Mouse (Mus musculus): Measurements from ENCODE around the gene Actr6. TPM values are rescaled to one million over a fixed set of nuclear protein-coding genes. Genes with fewer than 3 reads are reported as not detected.

Actr6 gene
- polyA plus RNA-seq, 1 experiment from 2014 or later, result 28.8 TPM

DNA sequence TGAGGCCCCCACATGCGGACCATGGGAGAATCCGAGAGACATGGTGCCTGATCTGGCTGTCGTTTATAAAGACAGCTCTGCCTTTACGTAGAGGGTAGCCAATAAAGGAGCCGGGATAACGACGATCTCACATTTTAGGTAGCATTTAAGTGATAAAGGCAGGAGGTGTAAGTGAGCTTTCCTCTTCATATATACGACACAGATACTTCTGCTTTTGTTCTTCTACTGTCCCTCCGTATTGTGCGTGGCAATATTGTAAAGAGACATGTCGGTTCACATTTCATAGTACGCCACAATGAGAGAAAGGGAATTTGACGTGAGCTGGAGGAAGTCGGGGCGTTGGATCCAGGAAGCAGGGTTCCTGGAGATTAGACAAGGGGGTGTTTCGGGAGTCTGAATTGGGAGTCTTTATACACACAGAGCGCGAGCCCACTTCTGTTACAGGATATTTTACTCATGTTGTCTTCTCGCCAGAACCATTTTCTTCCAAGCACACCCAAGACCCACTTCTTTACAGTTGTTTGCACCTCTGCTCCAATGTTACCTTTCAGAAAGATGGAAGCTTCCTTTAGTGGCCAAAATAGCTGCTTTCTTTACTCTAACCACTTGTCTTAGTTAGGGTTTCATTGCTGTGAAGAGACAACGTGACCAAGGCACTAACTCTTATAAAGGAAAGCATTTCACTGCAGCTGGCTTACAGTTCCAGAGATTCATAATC, 36.7 kb downstream of the Actr6 start:
- no peak for TF ChIP-seq CTCF (IDR thresholded peaks at IDR 0.05; ENCODE audit: low read depth)
- 69% methylated on average over 20 of the region's 20 CpGs for WGBS
- no peak overlapping the region for H3K9ac ChIP-seq
- no peaks in the 10 kb centered on the region for H3K9me3 ChIP-seq (ENCODE audit: low read depth, low read length)
- no peak overlapping the region for H3K4me2 ChIP-seq
- H3K27ac ChIP-seq (ENCODE audit: low read depth), result no peak overlapping the region
- DNase-seq, result no peak
- no peak overlapping the region for H3K4me3 ChIP-seq (ENCODE audit: low read depth, low read length)
- ATAC-seq (ENCODE audit: insufficient read depth), result no peak
- no peaks in the 10 kb centered on the region for H3K27me3 ChIP-seq (ENCODE audit: insufficient read depth, low read length)
- H3K4me1 ChIP-seq (ENCODE audit: insufficient read depth), result no peaks in the 10 kb centered on the region
- no peaks in the 10 kb centered on the region for H3K36me3 ChIP-seq (ENCODE audit: insufficient read depth)

DNA sequence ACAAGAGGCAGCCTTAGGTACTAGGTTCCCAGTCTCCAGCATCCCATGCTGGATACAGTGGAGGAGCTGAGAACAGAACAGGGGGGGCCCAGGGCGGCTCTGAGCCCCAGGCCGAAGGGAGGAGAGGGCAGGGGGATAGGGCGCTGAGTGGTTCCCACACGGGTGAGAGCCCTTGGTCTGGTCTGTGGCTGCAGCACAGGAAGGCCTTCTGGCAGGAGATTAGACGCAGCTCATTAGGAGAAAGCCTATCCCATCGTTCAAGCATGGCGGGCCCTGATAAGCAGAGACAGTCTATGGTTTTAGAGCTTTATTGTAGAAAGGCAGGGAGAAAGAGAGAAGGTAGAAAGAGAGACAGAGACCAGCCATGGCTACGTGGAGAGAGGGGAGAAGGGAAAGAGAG, 42.1 kb downstream of the Actr6 start:
- H3K4me1 ChIP-seq (ENCODE audit: insufficient read depth), result 0 out of 2 replicates have a peak, but pooled peaks cover 2% of the 10 kb centered on the region
- H3K27me3 ChIP-seq (ENCODE audit: insufficient read depth, low read length), result no peaks in the 10 kb centered on the region
- ATAC-seq (ENCODE audit: insufficient read depth), result no peak
- H3K36me3 ChIP-seq (ENCODE audit: insufficient read depth), result no peaks in the 10 kb centered on the region
- H3K4me2 ChIP-seq, result no peak overlapping the region
- no peak for TF ChIP-seq CTCF (IDR thresholded peaks at IDR 0.05; ENCODE audit: low read depth)
- H3K27ac ChIP-seq (ENCODE audit: low read depth), result no peak overlapping the region
- no peak overlapping the region for H3K4me3 ChIP-seq (ENCODE audit: low read depth, low read length)
- no peaks in the 10 kb centered on the region for H3K9me3 ChIP-seq (ENCODE audit: low read depth, low read length)
- DNase-seq, result no peak
- no peak overlapping the region for H3K9ac ChIP-seq
- 56% methylated on average over 8 of the region's 8 CpGs for WGBS

DNA sequence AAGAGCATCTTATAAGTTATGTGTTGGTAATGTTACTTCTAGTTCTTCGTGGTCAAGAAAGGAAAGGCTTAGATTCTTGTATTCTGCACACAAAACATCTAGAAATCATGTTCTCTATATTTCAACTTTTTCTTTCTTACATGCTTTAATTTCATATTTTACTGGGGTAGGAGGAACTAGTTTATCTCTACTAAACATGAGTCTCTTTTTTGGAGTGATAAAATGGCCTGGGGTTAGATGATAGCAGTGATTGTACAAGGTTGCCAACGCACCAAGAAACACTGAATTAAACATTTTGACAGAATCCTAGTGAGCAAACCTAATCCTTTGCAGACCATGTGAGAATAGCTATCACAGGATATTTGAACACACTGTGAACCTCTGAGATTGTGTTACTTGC, 44.6 kb downstream of the Actr6 start:
- H3K9ac ChIP-seq, result no peak overlapping the region
- H3K27me3 ChIP-seq (ENCODE audit: insufficient read depth, low read length), result no peaks in the 10 kb centered on the region
- TF ChIP-seq CTCF (IDR thresholded peaks at IDR 0.05; ENCODE audit: low read depth), result no peak
- no peak overlapping the region for H3K27ac ChIP-seq (ENCODE audit: low read depth)
- H3K9me3 ChIP-seq (ENCODE audit: low read depth, low read length), result no peaks in the 10 kb centered on the region
- ATAC-seq (ENCODE audit: insufficient read depth), result no peak
- 0 out of 2 replicates have a peak, but pooled peaks cover 4% of the 10 kb centered on the region for H3K4me1 ChIP-seq (ENCODE audit: insufficient read depth)
- no peak overlapping the region for H3K4me2 ChIP-seq
- no peak for DNase-seq
- no peak overlapping the region for H3K4me3 ChIP-seq (ENCODE audit: low read depth, low read length)
- 74% methylated on average over 2 of the region's 2 CpGs for WGBS
- no peaks in the 10 kb centered on the region for H3K36me3 ChIP-seq (ENCODE audit: insufficient read depth)

DNA sequence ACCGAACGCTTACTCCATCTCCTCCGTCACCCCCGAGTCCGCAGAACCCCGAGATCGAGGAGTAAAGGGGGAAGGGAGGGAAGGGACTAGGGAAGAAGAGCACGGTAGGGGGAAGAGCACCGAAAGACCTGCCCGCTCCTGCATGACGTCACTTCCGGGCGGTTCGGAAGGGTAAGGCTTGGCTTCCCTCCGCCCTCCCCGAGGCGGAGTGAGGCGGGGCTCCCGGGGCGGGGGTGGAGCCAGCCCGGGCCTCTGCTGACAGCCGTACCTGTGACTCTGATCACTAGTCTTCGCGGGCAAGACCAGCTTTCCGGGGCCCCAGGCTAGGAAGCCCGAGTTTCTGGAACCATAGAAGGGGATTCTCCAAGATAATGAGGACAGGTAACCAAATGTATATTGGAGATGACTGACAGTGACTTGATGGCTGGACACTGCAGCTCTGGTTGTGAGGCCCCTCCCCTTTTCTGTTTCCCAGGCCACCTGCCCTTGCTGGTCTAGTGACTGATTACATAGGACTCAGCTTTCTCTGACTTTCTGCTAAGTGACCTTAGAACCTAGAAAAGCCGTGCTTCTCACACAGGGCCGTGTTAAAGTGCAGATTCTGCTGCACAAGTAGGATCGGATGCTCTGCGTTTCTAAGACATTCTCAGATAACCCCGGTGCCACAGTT, 45.8 kb downstream of the Actr6 start, which contains the start of gene Scyl2:
TSS of gene Scyl2 (minus strand) at position 147 of the 670 bp plus-strand sequence.
- Histone ChIP-seq H3K4me1 (ENCODE audit: insufficient read depth) (0 out of 2 replicates have a peak, but pooled peaks cover 4% of the 10 kb centered on the region), H3K4me2 (peak within 1 kb of the TSS; percentile 71), H3K9me3 (ENCODE audit: low read depth, low read length) (no peaks in the 10 kb centered on the region), H3K36me3 (ENCODE audit: insufficient read depth) (no peaks in the 10 kb centered on the region), H3K27ac (ENCODE audit: low read depth) (peak within 1 kb of the TSS; percentile 72), H3K9ac (peak within 1 kb of the TSS; percentile 91), H3K4me3 (ENCODE audit: low read depth, low read length) (peak within 1 kb of the TSS; percentile 97), H3K27me3 (ENCODE audit: insufficient read depth, low read length) (no peaks in the 10 kb centered on the region)
- ATAC-seq (ENCODE audit: insufficient read depth), result peak; percentile 99
- TF ChIP-seq CTCF (IDR thresholded peaks at IDR 0.05; ENCODE audit: low read depth), result no peak
- WGBS, result 3% methylated on average over 31 of the region's 31 CpGs
- peak; percentile 95 for DNase-seq

DNA sequence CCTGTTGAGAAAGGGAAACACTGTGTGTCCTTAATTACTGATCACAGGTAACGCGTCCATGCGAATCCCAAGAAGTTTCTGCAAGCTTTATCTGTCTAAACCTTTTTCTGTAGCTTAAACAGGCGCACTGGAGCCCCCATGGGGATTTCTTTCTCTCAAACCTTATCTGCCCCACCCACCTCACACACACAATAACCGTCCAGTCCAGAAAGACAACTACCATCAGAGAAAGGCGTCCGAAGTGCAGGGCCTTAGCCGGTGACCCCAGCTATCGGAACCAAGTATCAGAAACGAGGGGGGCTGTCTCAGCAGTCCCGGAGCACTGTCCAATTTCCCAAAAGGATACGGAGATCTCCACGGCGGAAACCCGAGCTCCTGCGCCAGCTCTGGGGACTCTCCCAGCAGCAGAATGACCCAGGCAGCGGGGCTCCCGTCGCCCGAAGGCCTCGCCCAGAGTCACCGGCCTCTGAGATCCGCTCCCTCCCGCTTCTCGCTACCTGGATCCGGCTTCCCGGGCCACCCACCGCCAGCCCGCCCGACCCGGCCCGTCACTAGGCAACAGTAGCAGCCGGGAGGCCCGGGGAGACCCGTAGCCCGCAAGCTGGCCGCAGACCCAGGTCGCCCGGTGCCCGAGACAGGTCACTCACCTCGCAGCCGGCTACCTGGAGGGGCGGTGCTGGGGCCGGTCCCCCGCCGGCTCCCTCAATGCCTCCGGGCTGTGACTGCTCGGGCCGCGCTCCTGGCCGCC, 46.5 kb downstream of the Actr6 start:
- WGBS, result under 1% methylated on average over 51 of the region's 51 CpGs
- Histone ChIP-seq H3K4me3 (ENCODE audit: low read depth, low read length) (peak overlapping the region; percentile 97), H3K4me2 (peak overlapping the region; percentile 71), H3K9me3 (ENCODE audit: low read depth, low read length) (no peaks in the 10 kb centered on the region), H3K9ac (peak overlapping the region; percentile 91), H3K36me3 (ENCODE audit: insufficient read depth) (no peaks in the 10 kb centered on the region), H3K4me1 (ENCODE audit: insufficient read depth) (0 out of 2 replicates have a peak, but pooled peaks cover 4% of the 10 kb centered on the region), H3K27me3 (ENCODE audit: insufficient read depth, low read length) (no peaks in the 10 kb centered on the region), H3K27ac (ENCODE audit: low read depth) (peak overlapping the region; percentile 72)
- ATAC-seq (ENCODE audit: insufficient read depth) (peak; percentile 81), DNase-seq (peak; percentile 36)
- no peak for TF ChIP-seq CTCF (IDR thresholded peaks at IDR 0.05; ENCODE audit: low read depth)

DNA sequence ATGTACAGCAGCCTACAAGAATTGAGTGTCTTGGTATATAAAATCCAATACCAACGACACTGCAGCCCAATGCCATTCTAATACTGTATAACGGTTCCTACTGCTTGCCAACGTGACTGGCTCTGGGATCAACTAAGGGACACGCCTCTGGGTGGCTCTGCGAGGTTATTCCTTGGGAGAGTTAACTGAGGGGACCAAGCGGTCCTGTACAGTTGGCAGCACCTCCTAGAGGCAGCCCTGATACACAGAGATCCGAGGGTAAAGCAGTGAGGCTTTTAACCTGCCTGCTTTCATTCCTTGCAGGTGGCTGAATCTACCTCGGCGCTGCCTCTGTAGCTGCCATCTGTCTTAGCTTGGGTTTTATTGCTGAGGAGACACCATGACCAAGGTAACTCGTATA, 49.1 kb downstream of the Actr6 start:
- DNase-seq (no peak), ATAC-seq (ENCODE audit: insufficient read depth) (no peak)
- Histone ChIP-seq H3K9me3 (ENCODE audit: low read depth, low read length) (no peaks in the 10 kb centered on the region), H3K27ac (ENCODE audit: low read depth) (no peak overlapping the region), H3K4me3 (ENCODE audit: low read depth, low read length) (no peak overlapping the region), H3K4me2 (no peak overlapping the region), H3K9ac (no peak overlapping the region), H3K4me1 (ENCODE audit: insufficient read depth) (0 out of 2 replicates have a peak, but pooled peaks cover 4% of the 10 kb centered on the region), H3K27me3 (ENCODE audit: insufficient read depth, low read length) (no peaks in the 10 kb centered on the region), H3K36me3 (ENCODE audit: insufficient read depth) (no peaks in the 10 kb centered on the region)
- no peak for TF ChIP-seq CTCF (IDR thresholded peaks at IDR 0.05; ENCODE audit: low read depth)
- WGBS, result 80% methylated on average over 10 of the region's 10 CpGs

DNA sequence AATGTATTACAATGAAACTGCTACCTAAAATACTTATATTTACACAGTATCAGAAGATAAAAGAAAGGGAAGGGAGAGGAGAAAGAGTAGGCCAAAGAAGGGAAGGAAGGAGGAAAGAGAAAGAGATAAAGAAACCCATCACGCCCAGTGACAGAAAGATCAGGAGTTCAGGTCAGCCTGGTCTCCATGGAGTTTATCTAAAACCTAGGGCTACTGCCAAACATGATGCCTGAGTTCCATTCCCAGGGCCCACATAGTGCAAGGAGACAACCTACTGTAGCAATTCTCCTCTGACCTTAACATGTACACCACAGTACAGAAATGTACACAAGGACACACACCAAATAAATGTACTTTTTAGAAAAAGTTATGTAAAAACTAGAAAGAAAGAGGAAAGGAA, 49.9 kb downstream of the Actr6 start:
- Histone ChIP-seq H3K36me3 (ENCODE audit: insufficient read depth) (no peaks in the 10 kb centered on the region), H3K4me1 (ENCODE audit: insufficient read depth) (0 out of 2 replicates have a peak, but pooled peaks cover 4% of the 10 kb centered on the region), H3K9me3 (ENCODE audit: low read depth, low read length) (no peaks in the 10 kb centered on the region), H3K27me3 (ENCODE audit: insufficient read depth, low read length) (no peaks in the 10 kb centered on the region), H3K4me3 (ENCODE audit: low read depth, low read length) (no peak overlapping the region), H3K27ac (ENCODE audit: low read depth) (no peak overlapping the region), H3K9ac (no peak overlapping the region), H3K4me2 (no peak overlapping the region)
- TF ChIP-seq CTCF (IDR thresholded peaks at IDR 0.05; ENCODE audit: low read depth), result no peak
- 67% methylated on average over 1 of the region's 1 CpGs for WGBS
- no peak for ATAC-seq (ENCODE audit: insufficient read depth)
- DNase-seq, result no peak
